Mouse (Mus musculus) embryo, embryonic 9.5 days (tissue): Measurements from ENCODE around the gene Det1.

ENCODE experiments used
- DNase-seq: peaks from one replicate; pipeline ENCODE4 v3.0.0-alpha.2; 2017; ENCODE audit errors: extremely low spot score

The Det1 gene

DNA sequence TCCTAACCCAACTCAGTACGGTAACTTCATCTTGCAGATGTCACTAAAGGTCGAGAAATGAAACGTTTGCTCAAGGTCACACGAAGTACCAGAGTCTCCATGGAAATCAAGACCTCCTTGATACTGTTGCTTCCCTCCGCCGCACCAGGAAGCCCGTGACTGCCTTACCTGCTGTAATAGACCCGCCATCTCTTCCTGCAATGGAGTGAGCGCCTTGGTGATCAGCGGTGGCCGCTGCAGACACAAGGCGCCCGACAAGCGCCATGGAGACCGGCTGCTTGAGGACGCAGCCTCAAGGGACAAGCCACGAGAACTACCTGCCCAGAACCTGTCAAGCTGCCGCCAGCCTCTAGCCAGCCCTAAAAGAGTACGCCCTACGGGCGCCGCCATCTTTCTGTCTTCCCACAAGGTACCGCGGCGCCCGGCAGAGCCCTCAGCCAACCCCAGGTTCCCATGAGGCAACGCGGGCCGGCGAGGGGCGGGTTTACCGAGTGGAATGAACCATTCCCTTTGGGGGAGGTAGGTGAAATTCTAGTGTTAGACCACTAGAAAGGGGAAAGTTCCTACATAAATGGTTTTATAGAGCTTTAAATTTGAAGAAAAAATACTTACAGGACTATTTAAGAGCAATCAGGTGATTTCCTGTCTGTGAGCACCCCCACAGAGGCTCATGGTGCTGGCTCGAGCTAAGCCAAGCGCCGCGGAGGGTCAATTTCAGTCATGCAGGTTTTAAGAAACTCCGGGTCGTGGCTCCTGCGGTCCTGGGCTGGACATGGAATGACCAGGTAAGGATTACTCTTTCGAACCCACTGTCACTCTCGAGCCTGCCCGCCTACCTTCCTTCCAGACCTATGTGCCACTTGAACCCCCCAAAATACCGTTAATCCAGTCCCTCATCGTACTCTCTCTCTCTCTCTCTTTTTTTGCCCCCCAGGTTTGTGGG, 64.2 kb downstream of the Det1 start, which contains the start of the genes Mrps11 and Mrpl46:
Gene Mrps11 (plus strand): TSS at position 481 of the 943 bp plus-strand sequence.
Gene Mrpl46 (minus strand): TSS at position 893 of the 943 bp plus-strand sequence.
- DNase-seq: peak; percentile 87

DNA sequence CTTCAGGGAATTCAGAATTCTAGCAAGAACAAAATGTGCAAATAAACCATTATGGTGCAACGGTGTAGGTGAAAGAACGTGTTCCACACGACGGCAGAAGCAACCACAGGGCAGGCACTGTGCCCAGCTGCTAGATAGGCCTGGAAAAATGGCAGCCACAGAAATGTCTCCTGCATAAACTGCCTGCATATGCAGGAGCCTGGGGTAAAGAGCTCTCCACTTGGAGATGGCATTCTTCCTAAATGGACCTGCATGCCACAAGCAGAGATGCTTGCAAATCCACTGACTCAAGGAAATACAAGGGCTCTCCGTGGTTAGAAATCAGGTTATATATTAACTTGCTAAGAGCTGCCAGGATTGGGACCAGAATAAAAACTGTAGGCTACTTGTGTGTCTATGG, 68.3 kb downstream of the Det1 start:
- no peak for DNase-seq
